Mouse (Mus musculus) CH12.LX (cell line): ENCODE measurements at regions not wholly inside any gene's neighbourhood (a gene's known extent, or its start where the extent isn't known, plus 50 kb on each side); places are given as distances from the start of the nearest gene placed in this dataset.

Source experiments
- CTCF ChIP-seq, 2 experiments: IDR thresholded peaks in 1 of 2; conservative IDR thresholded peaks in 1 of 2; 2 replicates each; pipeline ENCODE4 v1.5.1; 2011 to 2012; ENCODE audit warnings: low read depth in 2 of 2, low read length in 2 of 2, improper control_type of control experiment in 1 of 2, inconsistent platforms in 1 of 2, mild to moderate bottlenecking in 1 of 2, moderate library complexity in 1 of 2
- EP300 ChIP-seq: IDR thresholded peaks from 2 replicates; pipeline ENCODE4 v1.6.1; 2011; ENCODE audit warnings: low read length, improper control_type of control experiment
- GABPA ChIP-seq: IDR thresholded peaks from 2 replicates; pipeline ENCODE4 v1.6.1; 2012; ENCODE audit warnings: low read depth, low read length, improper control_type of control experiment, inconsistent platforms; ENCODE audit not compliant: insufficient replicate concordance
- HCFC1 ChIP-seq: IDR thresholded peaks from 2 replicates; pipeline ENCODE4 v1.6.1; 2012; ENCODE audit warnings: low read depth, mild to moderate bottlenecking, inconsistent platforms, low read length, improper control_type of control experiment
- MAFK ChIP-seq: IDR thresholded peaks from 2 replicates; pipeline ENCODE4 v1.6.1; 2011; ENCODE audit warnings: low read length, improper control_type of control experiment; ENCODE audit not compliant: insufficient replicate concordance
- MAX ChIP-seq: IDR thresholded peaks from 2 replicates; pipeline ENCODE4 v1.6.1; 2011; ENCODE audit warnings: low read length, improper control_type of control experiment
- MYC ChIP-seq: IDR thresholded peaks from 2 replicates; pipeline ENCODE4 v1.6.1; 2011; ENCODE audit warnings: low read depth, mild to moderate bottlenecking, improper control_type of control experiment, low read length
- POLR2A ChIP-seq: IDR thresholded peaks from 2 replicates; pipeline ENCODE4 v1.6.1; 2011; ENCODE audit warnings: low read depth, mild to moderate bottlenecking, improper control_type of control experiment, low read length
- POLR2AphosphoS2 ChIP-seq: IDR thresholded peaks from 2 replicates; pipeline ENCODE4 v1.6.1; 2011; ENCODE audit warnings: low read depth, low read length, improper control_type of control experiment
- RAD21 ChIP-seq: IDR thresholded peaks from 2 replicates; pipeline ENCODE4 v1.6.1; 2011; ENCODE audit warnings: low read depth, mild to moderate bottlenecking, low read length, improper control_type of control experiment, moderate library complexity

GRCm38 (mm10) chr6:84474835-84475234, 118.9 kb downstream of the Cyp26b1 start:
- TF ChIP-seq CTCF (conservative IDR thresholded peaks at IDR 0.05 in 1 of 2, IDR thresholded peaks at IDR 0.05 in 1 of 2; ENCODE audit: low read depth in 2 of 2, low read length in 2 of 2) (no peak), GABPA (no peak), EP300 (no peak), POLR2A (no peak), HCFC1 (no peak), MYC (no peak), MAX (no peak), MAFK (no peak), POLR2AphosphoS2 (no peak), RAD21 (no peak)
